Mouse (Mus musculus) midbrain, embryonic 14.5 days (tissue): Measurements from ENCODE around the gene Ikbke. TPM values are rescaled to one million over a fixed set of nuclear protein-coding genes. Genes with fewer than 3 reads are reported as not detected.
"Not testable (repeated sequence)": the region's sequence is repeated elsewhere in the genome, so short reads cannot be mapped to it uniquely, and the experiment has no call there.

Experiments used
- ATAC-seq: fragments of 200-750 bp; cut with Nextera tagmentation; 2 replicates; pipeline ENCODE4 v1.8.0; 2017; ENCODE audit warnings: moderate number of reproducible peaks, moderate library complexity; ENCODE audit not compliant: low FRiP score, low TSS enrichment
- DNase-seq: peaks from one replicate; pipeline ENCODE4 v3.0.0-alpha.2; 2015
- H3K27ac ChIP-seq: fragments of 300-500 bp; sonication (generic); replicated peaks from 2 replicates; pipeline ENCODE4 v1.5.1; 2014; ENCODE audit warnings: mild to moderate bottlenecking, low read depth, low read length, moderate library complexity
- H3K27me3 ChIP-seq: fragments of 300-500 bp; sonication (generic); 2 replicates; pipeline ENCODE4 v1.6.1; 2014; ENCODE audit warnings: low read length, control low read depth, mixed read lengths; ENCODE audit not compliant: control insufficient read depth, insufficient read depth
- H3K36me3 ChIP-seq: fragments of 300-500 bp; sonication (generic); 2 replicates; pipeline ENCODE4 v1.6.1; 2014; ENCODE audit warnings: low read length, control low read depth; ENCODE audit not compliant: control insufficient read depth, insufficient read depth
- H3K4me1 ChIP-seq: fragments of 300-500 bp; sonication (generic); 2 replicates; pipeline ENCODE4 v1.6.1; 2014; ENCODE audit warnings: mild to moderate bottlenecking, antibody characterized with exemption, low read length, control low read depth; ENCODE audit not compliant: control insufficient read depth, insufficient read depth
- H3K4me2 ChIP-seq: fragments of 300-500 bp; sonication (generic); 2 replicates; pipeline ENCODE4 v1.6.1; 2014; ENCODE audit warnings: mild to moderate bottlenecking, low read length, moderate library complexity
- H3K4me3 ChIP-seq: fragments of 300-500 bp; sonication (generic); replicated peaks from 2 replicates; pipeline ENCODE4 v1.5.1; 2014; ENCODE audit warnings: low read depth, low read length
- H3K9ac ChIP-seq: fragments of 300-500 bp; sonication (generic); replicated peaks from 2 replicates; pipeline ENCODE4 v1.6.1; 2014; ENCODE audit warnings: mild to moderate bottlenecking, low read length, moderate library complexity
- H3K9me3 ChIP-seq: fragments of 300-500 bp; sonication (generic); 2 replicates; pipeline ENCODE4 v1.6.1; 2016; ENCODE audit warnings: low read length, control low read depth, mixed read lengths; ENCODE audit not compliant: control insufficient read depth
- WGBS: fragments of 180-500 bp; shearing (Covaris S2); extraction: QIAGEN DNeasy Blood & Tissue Kit; methylation state at CpG from one replicate; pipeline ENCODE4 v1.1.7; 2014; 5-methylcytosine and 5-hydroxymethylcytosine counted together
- polyA plus RNA-seq: library from polyadenylated mRNA; unstranded; fragments of >200 nt; fragmentation: Nextera tagmentation; extraction: Ambion mirVana; gene quantifications from 2 replicates; pipeline ENCODE4 v1.2.1, GENCODE M21; 2014

The Ikbke gene
- polyA plus RNA-seq = 0.22 and 0.87 TPM in 2 replicates

- Histone ChIP-seq H3K27ac (no peak within 1 kb of the TSS), H3K27me3 (no peaks in the 10 kb centered on the region), H3K4me1 (no peaks in the 10 kb centered on the region), H3K36me3 (no peaks in the 10 kb centered on the region), H3K4me2 (no peak within 1 kb of the TSS), H3K9ac (no peak within 1 kb of the TSS), H3K4me3 (no peak within 1 kb of the TSS), H3K9me3 (no peaks in the 10 kb centered on the region)
- 49% methylated on average over 4 of the region's 4 CpGs for WGBS
- ATAC-seq (no peak), DNase-seq (no peak)
These were observed at the start of gene Ikbke for GRCm38 (mm10) chr1:131279456-131279776. TSS of gene Ikbke (minus strand) at chr1:131279606.

DNA sequence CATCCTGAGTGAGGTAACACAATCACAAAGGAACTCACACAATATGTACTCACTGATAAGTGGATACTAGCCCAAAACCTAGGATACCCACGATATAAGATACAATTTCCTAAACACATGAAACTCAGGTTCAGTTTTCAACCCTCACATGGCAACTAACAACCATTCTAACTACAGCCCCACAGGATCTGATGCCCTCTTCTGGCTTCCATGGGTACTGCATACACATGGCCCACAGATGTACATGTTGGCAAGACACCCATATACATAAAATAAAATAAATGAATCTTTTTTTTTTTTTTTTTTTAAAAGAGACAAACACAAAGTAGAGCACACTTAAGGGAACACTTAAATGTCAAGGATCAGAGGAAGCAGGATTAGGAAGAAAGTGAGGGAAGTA lies 49.7 kb upstream of the Ikbke start:
- H3K27ac ChIP-seq, H3K4me3 ChIP-seq, H3K4me2 ChIP-seq, ATAC-seq, H3K9me3 ChIP-seq, DNase-seq, H3K27me3 ChIP-seq, H3K9ac ChIP-seq, H3K4me1 ChIP-seq: not testable (repeated sequence)
- WGBS = 97% methylated on average over 1 of the region's 1 CpGs
- peaks cover 32% of the 10 kb centered on the region for H3K36me3 ChIP-seq

GRCm38 (mm10) chr1:131327167-131327566 lies 47.8 kb upstream of the Ikbke start:
- Histone ChIP-seq H3K9ac (no peak overlapping the region), H3K4me3 (no peak overlapping the region), H3K4me2 (no peak overlapping the region), H3K27ac (no peak overlapping the region), H3K36me3 (peaks cover 29% of the 10 kb centered on the region), H3K27me3 (no peaks in the 10 kb centered on the region), H3K9me3 (no peaks in the 10 kb centered on the region), H3K4me1 (no peaks in the 10 kb centered on the region)
- ATAC-seq (no peak), DNase-seq (no peak)
- WGBS = 97% methylated on average over 1 of the region's 1 CpGs

GRCm38 (mm10) chr1:131324816-131325463 lies 45.5 kb upstream of the Ikbke start:
- 91% methylated on average over 3 of the region's 3 CpGs for WGBS
- Histone ChIP-seq H3K4me3 (no peak overlapping the region), H3K9ac (no peak overlapping the region), H3K4me1 (no peaks in the 10 kb centered on the region), H3K9me3 (no peaks in the 10 kb centered on the region), H3K27me3 (no peaks in the 10 kb centered on the region), H3K4me2 (no peak overlapping the region), H3K36me3 (peaks cover 27% of the 10 kb centered on the region), H3K27ac (no peak overlapping the region)
- no peak for DNase-seq
- no peak for ATAC-seq

DNA sequence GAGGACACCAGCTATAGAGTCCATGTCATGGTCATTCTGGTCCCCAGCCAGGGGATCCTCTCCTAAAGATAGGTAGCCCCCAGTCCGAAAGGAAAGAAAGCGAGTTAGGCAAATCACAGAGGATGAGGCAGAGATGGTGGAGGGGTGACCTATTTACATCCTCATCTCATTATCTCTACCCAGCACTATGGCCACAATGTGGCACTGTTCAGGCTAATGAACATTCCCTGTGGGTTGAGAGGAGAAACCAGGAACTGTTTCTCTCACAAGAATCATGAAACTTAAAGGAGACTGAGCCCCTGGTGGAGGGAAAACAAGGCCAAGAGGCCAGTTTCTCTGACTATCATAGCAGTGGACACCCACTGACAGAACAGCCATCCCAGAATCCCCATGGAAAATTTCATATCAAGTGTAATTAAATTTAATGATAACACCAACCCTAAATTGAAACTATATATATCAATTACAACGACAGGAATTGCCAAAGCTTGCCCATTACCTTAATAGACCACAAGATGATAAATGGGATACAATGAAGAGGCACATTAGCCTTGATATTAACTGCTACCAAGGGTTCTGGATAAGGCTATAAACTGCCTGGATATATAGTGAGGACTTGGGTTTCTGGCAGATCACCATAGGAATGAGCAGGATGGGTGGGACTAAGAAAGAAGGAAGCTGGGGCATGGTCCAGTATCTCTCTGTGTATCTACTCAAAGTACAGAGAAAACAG lies 40.4 kb upstream of the Ikbke start:
- H3K4me1 ChIP-seq = no peaks in the 10 kb centered on the region

GRCm38 (mm10) chr1:131318397-131318796 lies 39.0 kb upstream of the Ikbke start:
- Histone ChIP-seq H3K4me1 (no peaks in the 10 kb centered on the region), H3K9me3 (no peaks in the 10 kb centered on the region), H3K4me2 (no peak overlapping the region), H3K36me3 (peaks cover 46% of the 10 kb centered on the region), H3K9ac (no peak overlapping the region), H3K27ac (no peak overlapping the region), H3K27me3 (no peaks in the 10 kb centered on the region), H3K4me3 (no peak overlapping the region)
- ATAC-seq (no peak), DNase-seq (no peak)
- WGBS = 88% methylated on average over 2 of the region's 2 CpGs

More for the DNA sequence above, 40.4 kb upstream of the Ikbke start:
- H3K4me3 ChIP-seq = no peak overlapping the region
- DNase-seq = peak; percentile 28
- no peak overlapping the region for H3K4me2 ChIP-seq
- no peaks in the 10 kb centered on the region for H3K9me3 ChIP-seq
- no peak overlapping the region for H3K9ac ChIP-seq
- H3K27me3 ChIP-seq = no peaks in the 10 kb centered on the region
- H3K36me3 ChIP-seq = peaks cover 48% of the 10 kb centered on the region
- no peak overlapping the region for H3K27ac ChIP-seq
- ATAC-seq = no peak
- WGBS = 95% methylated on average over 3 of the region's 3 CpGs

- Histone ChIP-seq H3K4me3 (no peak overlapping the region), H3K9me3 (no peaks in the 10 kb centered on the region), H3K36me3 (peaks cover 52% of the 10 kb centered on the region), H3K9ac (no peak overlapping the region), H3K27ac (no peak overlapping the region), H3K4me2 (no peak overlapping the region), H3K27me3 (no peaks in the 10 kb centered on the region), H3K4me1 (no peaks in the 10 kb centered on the region)
- DNase-seq (no peak), ATAC-seq (no peak)
- WGBS = 98% methylated on average over 5 of the region's 5 CpGs
These were observed 38.2 kb upstream of the Ikbke start for GRCm38 (mm10) chr1:131317625-131318024.

DNA sequence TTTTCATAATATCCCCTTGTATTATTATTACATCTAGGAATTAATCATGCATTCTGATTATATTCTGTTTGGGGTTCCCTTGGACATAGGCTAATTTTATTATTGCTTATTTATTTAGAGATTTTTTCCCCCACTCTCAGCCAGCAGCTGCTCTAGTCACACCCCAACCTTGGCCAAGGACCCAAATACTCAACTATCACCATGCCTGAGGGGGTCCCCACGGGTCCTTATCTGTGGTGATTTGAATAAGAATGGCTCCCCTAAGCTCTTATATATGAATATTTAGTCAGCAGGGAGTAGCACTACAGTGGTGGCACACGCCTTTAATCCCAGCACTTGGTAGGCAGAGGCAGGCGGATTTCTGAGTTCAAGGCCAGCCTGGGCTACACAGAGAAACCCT lies 31.9 kb upstream of the Ikbke start:
- Histone ChIP-seq H3K4me3 (no peak overlapping the region), H3K36me3 (peaks cover 47% of the 10 kb centered on the region), H3K4me2 (no peak overlapping the region), H3K4me1 (no peaks in the 10 kb centered on the region), H3K9ac (no peak overlapping the region), H3K27ac (no peak overlapping the region), H3K27me3 (no peaks in the 10 kb centered on the region), H3K9me3 (no peaks in the 10 kb centered on the region)
- no peak for DNase-seq
- WGBS = 79% methylated on average over 3 of the region's 3 CpGs
- ATAC-seq = no peak

DNA sequence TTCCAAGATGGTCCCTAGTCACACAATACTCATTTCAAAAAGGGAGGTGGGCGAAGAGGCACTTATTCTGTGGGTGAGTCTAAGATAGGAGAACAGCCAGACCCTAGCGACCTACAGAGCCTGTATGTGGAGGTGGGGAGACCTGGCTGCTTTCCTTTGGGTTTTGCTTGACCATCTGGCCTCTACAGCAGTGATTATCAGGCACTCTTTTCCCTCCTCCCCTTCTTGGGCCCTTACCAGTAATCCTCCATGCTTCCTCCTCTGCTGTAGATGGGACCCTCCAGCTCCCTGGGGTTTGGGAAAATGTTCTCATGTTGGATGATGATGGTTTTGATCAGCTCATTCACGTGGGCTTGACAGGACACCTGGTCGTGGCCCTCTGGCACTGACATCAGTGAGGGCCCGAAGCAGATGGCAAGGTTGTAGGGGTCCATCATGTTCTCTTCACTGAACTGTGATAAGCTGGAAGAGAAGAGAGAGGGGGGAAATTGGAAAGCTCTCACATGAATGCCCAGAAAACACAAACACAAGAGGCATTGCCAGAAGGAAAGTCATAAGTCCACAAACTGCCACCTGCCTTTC lies 30.9 kb upstream of the Ikbke start:
- no peak for ATAC-seq
- no peak for DNase-seq
- no peak overlapping the region for H3K4me3 ChIP-seq
- H3K4me1 ChIP-seq = no peaks in the 10 kb centered on the region
- no peak overlapping the region for H3K27ac ChIP-seq
- no peaks in the 10 kb centered on the region for H3K9me3 ChIP-seq
- no peak overlapping the region for H3K4me2 ChIP-seq
- 92% methylated on average over 5 of the region's 5 CpGs for WGBS
- no peak overlapping the region for H3K9ac ChIP-seq
- peaks cover 38% of the 10 kb centered on the region for H3K36me3 ChIP-seq
- no peaks in the 10 kb centered on the region for H3K27me3 ChIP-seq
